Mouse (Mus musculus): ENCODE data around the gene Eif2b1. TPM values are rescaled to one million over a fixed set of nuclear protein-coding genes. Genes with fewer than 3 reads are reported as not detected.

The Eif2b1 gene
- 10 to 100 TPM; 38.8 to 44.2 TPM for polyA plus RNA-seq (2017; shearing (Covaris generic))

GRCm38 (mm10) chr5:124578633-124579317, at the start of gene Eif2b1, which contains the start of gene Gtf2h3:
TSS of gene Eif2b1 (minus strand) at chr5:124579131.
TSS of gene Gtf2h3 (plus strand) at chr5:124579140.

GRCm38 (mm10) chr5:124552558-124553307, 26.2 kb downstream of the Eif2b1 start, which contains the start of gene Ddx55:
TSS of gene Ddx55 (plus strand) at chr5:124552864.

GRCm38 (mm10) chr5:124540383-124540786, 38.5 kb downstream of the Eif2b1 start, which contains the start of gene Tmed2:
TSS of gene Tmed2 (plus strand) at chr5:124540695.

GRCm38 (mm10) chr5:124530655-124531582, 48.0 kb downstream of the Eif2b1 start, which contains the start of gene Rilpl1:
TSS of gene Rilpl1 (minus strand) at chr5:124531391.

Other genes with a start within 250 kb of the Eif2b1 start
- gene Cdk2ap1, start 216.0 kb downstream of the Eif2b1 start, polyA plus RNA-seq (2017; shearing (Covaris generic)), result 100 to 1,000 TPM; 128 to 150 TPM
- 100 to 1,000 TPM in 1 of 2 experiments, 10 to 100 TPM in 1; 98.7 to 103 TPM for gene Sbno1, start 153.1 kb downstream of the Eif2b1 start, polyA plus RNA-seq (2017; shearing (Covaris generic))
- gene Kmt5a, start 139.2 kb downstream of the Eif2b1 start, polyA plus RNA-seq (2017; shearing (Covaris generic)), result 10 to 100 TPM; 68.4 to 90.9 TPM
- 100 to 1,000 TPM in 1 of 2 experiments, 10 to 100 TPM in 1; 60.1 to 101 TPM for gene Rilpl2, start 100.8 kb downstream of the Eif2b1 start, polyA plus RNA-seq (2017; shearing (Covaris generic))
- gene Snrnp35, start 96.0 kb downstream of the Eif2b1 start, polyA plus RNA-seq (2017; shearing (Covaris generic)), result 1 to 10 TPM; 6.5 to 8.3 TPM
- 1 to 10 TPM; 4.3 to 5.5 TPM for gene Rilpl1, start 47.7 kb downstream of the Eif2b1 start, polyA plus RNA-seq (2017; shearing (Covaris generic))
- 100 to 1,000 TPM; 431 to 569 TPM for gene Tmed2, start 38.4 kb downstream of the Eif2b1 start, polyA plus RNA-seq (2017; shearing (Covaris generic))
- 10 to 100 TPM; 20.7 to 30.6 TPM for gene Ddx55, start 26.3 kb downstream of the Eif2b1 start, polyA plus RNA-seq (2017; shearing (Covaris generic))
- gene Gtf2h3, start within 50 bp of the Eif2b1 start, polyA plus RNA-seq (2017; shearing (Covaris generic)), result 10 to 100 TPM; 41.4 to 53.3 TPM
- gene Atp6v0a2, start 49.4 kb upstream of the Eif2b1 start, polyA plus RNA-seq (2017; shearing (Covaris generic)), result 10 to 100 TPM; 81.7 to 86.2 TPM
- gene Dnah10, start 146.0 kb upstream of the Eif2b1 start, polyA plus RNA-seq (2017; shearing (Covaris generic)), result under 1 TPM; 0.11 to 0.29 TPM

Measured in inflammation-experienced regulatory T-cells (primary cell).